Mouse (Mus musculus): ENCODE data around the gene Gm3468. TPM values are rescaled to one million over a fixed set of nuclear protein-coding genes. Genes with fewer than 3 reads are reported as not detected.
"Not testable (repeated sequence)": the region's sequence is repeated elsewhere in the genome, so short reads cannot be mapped to it uniquely, and the experiment has no call there.

The Gm3468 gene
- total RNA-seq (2021) = 1 to 10 TPM; 1.3 to 1.4 TPM

DNA sequence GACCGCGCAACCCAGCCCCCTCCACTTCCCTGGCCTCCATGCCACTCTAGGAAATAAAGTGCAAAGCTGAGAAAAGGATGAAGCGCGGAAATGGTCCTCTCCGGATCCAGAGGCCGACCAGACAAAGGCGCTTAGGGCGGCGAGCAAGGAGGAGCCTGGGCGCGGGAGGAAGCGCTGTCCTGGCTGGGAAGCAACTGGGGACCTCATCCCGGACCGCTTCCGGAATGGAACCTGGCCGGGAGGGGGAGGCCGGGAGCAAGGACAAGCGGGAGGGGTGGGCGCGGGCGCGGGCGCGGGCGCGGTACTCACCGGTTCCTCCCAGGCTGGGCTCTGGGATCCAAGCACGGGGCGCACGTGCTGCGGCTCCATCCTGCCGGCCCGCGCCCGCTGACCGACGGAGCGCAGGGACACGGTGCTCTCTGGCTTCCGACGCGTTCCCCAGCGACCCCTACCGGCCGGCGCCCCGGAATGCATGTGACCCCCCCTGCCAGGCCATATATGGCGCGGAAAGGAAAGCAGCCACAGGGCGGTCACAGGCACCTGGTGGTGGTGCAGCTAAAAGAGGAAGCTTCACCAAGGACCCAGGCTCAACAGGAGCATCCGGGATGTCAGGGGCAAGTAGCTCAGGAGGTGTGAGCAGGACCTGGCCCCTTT is at the start of gene Gm3468:
Gm3468 (minus strand) TSS at position 394 of the 654 bp plus-strand sequence.
- peak; percentile 33 to 42 for DNase-seq

DNA sequence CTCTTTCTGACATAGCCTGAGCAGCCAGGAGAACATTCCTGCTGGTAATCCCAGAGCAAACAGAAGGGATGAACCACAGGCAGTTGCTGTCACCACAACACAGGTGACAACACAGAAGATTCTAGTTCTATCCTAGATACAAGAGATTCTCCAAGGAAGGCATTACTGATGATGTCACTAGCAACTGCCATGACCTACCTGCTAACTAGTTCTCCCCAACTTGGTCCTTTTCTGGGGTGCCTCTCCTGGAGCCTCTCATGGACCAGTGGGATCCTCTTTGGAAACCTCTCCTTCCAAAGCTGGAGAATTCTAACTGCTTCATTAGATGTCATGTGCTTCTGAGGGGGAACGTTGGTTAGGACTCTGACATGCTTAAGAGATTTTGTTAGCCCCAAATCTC is 17.2 kb upstream of the Gm3468 start, which contains the start of gene Gm3476:
Gm3476 (minus strand) TSS at position 101 of the 400 bp plus-strand sequence.
- not testable (repeated sequence) for DNase-seq

DNA sequence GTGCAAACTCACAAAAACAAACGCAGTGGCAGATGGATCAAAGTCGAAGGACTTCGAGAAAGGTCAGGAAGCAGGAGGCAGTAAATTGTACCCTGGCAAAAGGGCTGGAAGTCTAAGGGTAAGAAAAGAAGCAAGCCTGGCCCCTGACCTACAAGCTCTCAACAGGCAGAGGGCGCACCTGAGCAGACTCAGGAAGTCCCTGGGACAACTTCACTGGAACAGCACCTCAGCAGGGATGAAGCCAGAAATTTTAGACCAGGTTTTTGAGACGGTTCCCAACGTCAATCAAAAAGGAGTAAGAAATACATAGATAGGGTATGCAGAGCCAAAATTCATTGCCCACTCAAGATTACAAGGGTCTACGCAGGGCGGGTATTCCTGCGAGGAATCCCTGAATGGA is 965 bp downstream of the Gm3468 start:
- not testable (repeated sequence) for DNase-seq

DNA sequence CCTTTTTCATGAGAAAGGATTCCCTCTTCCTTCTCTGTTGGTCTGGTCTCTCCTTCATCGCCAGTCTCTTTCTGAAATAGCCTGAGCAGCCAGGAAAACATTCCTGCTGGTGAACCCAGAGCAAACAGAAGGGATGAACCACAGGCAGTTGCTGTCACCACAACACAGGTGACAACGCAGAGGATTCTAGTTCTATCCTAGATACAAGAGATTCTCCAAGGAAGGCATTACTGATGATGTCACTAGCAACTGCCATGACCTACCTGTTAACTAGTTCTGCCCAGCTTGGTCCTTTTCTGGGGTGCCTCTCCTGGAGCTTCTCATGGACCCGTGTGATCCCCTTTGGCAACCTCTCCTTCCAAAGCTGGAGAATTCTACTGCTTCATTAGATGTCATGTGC is 14.6 kb downstream of the Gm3468 start, which contains the start of gene Gm8206:
Gm8206 (minus strand) TSS at position 101 of the 400 bp plus-strand sequence.
- DNase-seq = not testable (repeated sequence)

DNA sequence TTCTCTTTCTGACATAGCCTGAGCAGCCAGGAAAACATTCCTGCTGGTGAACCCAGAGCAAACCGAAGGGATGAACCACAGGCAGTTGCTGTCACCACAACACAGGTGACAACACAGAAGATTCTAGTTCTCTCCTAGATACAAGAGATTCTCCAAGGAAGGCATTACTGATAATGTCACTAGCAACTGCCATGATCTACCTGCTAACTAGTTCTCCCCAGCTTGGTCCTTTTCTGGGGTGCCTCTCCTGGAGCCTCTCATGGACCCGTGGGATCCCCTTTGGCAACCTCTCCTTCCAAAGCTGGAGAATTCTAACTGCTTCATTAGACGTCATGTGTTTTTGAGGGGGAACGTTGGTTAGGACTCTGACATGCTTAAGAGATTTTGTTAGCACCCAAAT is 50.3 kb downstream of the Gm3468 start, which contains the start of gene Gm6337:
Gm6337 (minus strand) TSS at position 101 of the 400 bp plus-strand sequence.
- DNase-seq = not testable (repeated sequence)

Other genes starting within 250 kb of the Gm3468 start
- gene Gm8237, start 228.3 kb downstream of the Gm3468 start, total RNA-seq (2021) = 1 to 10 TPM; 1.0 to 1.1 TPM
- gene Gm3248, start 146.9 kb downstream of the Gm3468 start, total RNA-seq (2021) = 1 to 10 TPM; 1.0 to 1.5 TPM
- not detected for gene Gm3453, start 129.5 kb downstream of the Gm3468 start, total RNA-seq (2021)
- gene Gm6337, start 50.4 kb downstream of the Gm3468 start, total RNA-seq (2021) = not detected
- under 1 TPM in 1 of 2 experiments, not detected in 1; 0.71 TPM for gene Gm8206, start 14.7 kb downstream of the Gm3468 start, total RNA-seq (2021)
- not detected for gene Gm3476, start 17.1 kb upstream of the Gm3468 start, total RNA-seq (2021)
- gene Gm21560, start 110.6 kb upstream of the Gm3468 start, total RNA-seq (2021) = 1 to 10 TPM in 1 of 2 experiments, under 1 TPM in 1; 0.94 to 1.1 TPM
- gene Gm3411, start 178.6 kb upstream of the Gm3468 start, total RNA-seq (2021) = 1 to 10 TPM; 2.1 to 2.8 TPM
- not detected for gene Gm21103, start 196.2 kb upstream of the Gm3468 start, total RNA-seq (2021)
- gene Gm3618, start 235.0 kb upstream of the Gm3468 start, total RNA-seq (2021) = not detected

Measured in layer of hippocampus, postnatal 36 days (tissue).